Mouse (Mus musculus) heart, postnatal 25 days (tissue): ENCODE results near the gene Cpm. TPM values are rescaled to one million over a fixed set of nuclear protein-coding genes. Genes with fewer than 3 reads are reported as not detected.
"Not testable (repeated sequence)": the region's sequence is repeated elsewhere in the genome, so short reads cannot be mapped to it uniquely, and the experiment has no call there.

Experiments
- DNase-seq: peaks from one replicate; pipeline ENCODE4 v3.0.0; 2022; ENCODE audit warnings: low spot score
- intact Hi-C: fragments of 180-260 bp; cut with DNase I; formaldehyde crosslinking; loops from one replicate; pipeline ENCODE4 v1.15.1; 2025
- total RNA-seq, 2 experiments: library from RNA; stranded (reverse); gene quantifications; 2 replicates each; pipeline ENCODE4 v1.2.3; 2021

Cpm gene
- total RNA-seq, 2 experiments from 2014 or later, result 3.9 to 4.5 TPM

DNA sequence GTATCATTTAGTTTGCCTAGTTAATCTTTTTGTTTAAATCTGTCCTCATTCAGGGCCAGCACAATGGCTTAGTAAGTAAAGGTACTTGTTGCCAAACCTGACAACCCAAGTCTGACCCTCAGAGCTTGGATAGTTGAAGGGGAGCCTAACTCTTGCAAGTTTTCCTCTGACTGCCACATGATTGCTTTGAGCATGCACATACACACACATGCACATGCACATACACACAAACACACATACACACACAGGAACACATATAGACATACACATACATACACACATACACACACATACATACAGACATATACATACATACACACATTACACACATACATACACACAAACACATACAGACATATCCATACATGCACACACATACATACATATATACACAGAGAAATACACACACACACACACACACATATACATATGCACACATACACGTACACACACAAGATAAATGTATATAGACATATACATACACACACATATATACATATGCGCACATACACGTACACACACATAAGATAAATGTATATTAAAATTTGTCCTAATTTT lies 95.6 kb downstream of the Cpm start:
- intact Hi-C loops, result no loop called here
- no peak for DNase-seq

DNA sequence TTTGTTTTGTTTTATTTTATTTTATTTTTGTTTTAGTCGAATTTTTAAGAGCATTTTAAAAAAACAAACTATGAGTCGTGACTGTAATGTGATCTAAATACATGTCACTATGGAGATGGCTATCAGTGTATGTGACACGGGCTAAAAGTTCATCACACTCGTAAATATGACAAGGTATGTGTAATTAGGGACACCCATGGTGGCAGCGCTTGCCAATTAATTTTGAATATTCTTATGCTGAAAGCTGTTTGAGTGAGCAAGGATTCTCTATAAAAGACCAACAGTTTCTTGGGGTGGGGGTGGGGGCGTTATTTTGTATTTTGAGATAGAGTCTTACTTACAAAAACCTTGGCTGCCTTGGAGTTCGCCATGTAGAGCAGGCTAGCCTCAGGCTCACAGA lies 96.4 kb downstream of the Cpm start:
- no peak for DNase-seq
- intact Hi-C loops, result no loop called here

DNA sequence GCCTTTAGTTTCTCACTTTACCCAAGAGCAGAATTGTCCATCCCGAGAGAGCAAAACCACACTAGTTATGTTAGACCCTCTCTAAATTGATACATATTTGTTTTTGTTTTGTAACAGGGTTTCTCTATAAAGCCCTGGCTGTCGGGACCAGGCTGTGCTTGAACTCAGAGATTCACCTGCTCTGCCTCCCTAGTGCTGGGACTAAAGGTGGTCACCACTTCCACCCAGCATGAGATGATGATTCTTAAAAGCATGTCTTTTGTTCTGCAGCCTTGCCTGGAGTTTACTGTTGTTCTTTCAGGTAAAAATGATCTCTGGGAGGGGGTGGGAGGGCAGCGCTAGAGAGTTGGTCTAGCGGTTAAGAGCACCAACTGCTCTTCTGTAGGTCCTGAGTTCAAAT lies 97.0 kb downstream of the Cpm start:
- intact Hi-C loops, result no loop called here
- DNase-seq, result no peak

DNA sequence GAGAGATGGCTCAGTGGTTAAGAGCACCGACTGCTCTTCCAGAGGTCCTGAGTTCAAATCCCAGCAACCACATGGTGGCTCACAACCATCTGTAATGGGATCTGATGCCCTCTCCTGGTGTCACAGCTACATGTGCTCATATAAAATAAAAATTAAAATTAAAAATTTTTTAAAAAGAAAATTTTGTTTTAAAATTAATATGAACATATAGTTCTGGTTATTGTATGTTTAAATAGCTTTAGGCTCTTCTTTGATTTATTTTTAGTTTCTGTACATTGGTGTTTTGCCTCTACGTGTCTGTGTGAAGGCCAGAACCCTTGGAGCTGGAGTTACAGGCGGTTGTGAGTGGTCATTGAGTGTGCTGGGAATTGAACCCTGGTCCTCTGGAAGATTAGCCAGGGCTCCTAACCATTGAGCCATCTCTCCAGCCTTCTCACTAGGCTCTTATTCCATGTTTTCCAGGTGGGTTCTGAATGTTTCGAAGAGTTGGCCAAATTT lies 97.6 kb downstream of the Cpm start:
- intact Hi-C loops, result no loop called here
- DNase-seq, result no peak

DNA sequence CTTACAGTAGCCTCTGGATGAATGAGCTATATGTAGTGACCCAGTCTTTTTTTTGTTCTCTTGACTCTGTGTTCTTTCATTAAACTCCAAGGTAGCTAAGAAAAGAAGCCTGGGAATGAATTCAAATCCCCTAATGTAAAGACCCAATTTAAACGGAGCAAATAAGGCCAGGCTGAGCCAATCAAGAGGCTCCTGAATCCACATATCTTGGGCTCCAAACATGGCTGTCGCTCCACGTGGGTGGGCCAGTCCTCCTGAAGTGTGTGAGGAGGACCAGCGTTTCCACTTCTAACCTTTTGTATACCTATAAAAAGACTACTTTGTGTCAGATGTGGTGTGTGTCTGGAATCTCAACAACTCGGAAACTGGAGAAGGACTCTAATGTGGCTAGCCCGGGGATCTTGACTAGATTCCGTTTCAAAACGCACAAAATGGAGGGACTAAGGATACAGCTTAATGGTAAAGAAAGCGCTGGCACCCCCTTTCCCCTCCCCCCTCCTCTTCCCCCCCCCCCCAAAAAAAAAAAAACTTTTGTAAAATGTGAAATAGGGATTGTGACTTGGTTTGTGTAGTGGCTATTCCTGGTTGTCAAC lies 98.3 kb downstream of the Cpm start:
- intact Hi-C loops, result no loop called here
- DNase-seq, result no peak

DNA sequence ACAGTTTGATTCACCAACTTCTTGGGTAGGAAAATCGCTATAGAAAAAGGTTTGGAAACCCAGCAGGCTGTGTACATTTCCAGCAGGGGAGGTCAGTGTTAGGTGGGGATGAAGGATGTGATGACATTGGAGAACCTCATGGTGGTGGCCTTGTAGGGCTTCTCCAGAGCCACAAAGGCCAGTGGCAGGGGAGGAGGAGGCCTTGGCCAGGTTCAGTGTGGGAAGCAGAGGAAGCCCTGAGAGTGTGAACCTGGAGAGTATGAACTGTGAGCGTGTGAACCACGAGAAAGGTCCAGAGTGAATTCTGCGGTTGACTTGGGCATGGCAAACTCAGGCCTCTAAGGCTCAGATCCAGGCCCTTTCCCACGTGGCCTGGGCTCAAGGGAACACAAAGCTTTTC lies 99.3 kb downstream of the Cpm start:
- no peak for DNase-seq
- intact Hi-C loops, result no loop called here

DNA sequence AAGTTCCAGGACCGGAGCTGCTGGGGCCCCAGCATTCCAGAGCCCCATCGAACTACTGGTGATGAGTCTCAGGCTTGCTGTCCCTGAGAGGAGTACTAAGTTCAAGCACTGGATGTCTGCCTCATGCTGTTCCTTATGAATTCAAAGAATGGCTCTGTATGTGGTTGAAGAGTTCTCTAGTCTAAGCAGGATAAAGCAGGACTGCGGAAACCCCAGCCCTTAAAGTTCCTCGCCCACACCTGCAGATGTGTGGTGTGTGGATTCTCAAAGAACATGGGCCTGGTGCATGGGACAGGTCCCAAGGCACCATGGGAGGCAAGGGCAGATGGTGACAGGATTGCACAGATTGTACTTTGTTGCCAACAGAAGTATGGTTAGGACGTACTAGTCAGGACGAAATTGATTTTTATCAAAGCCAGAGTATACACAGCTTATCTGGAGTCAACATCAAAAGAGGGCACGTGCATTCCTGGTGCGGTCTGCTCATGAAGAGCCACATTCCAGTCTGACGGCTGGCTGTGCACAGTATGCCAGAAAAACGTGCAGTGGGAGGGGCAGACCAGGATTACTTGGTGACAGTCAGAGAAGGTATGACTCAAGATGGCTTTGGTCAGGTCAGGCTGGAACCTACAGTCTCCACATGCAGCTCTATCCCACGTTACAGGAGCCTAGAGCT lies 100.0 kb downstream of the Cpm start:
- intact Hi-C loops, result no loop called here
- DNase-seq, result no peak

DNA sequence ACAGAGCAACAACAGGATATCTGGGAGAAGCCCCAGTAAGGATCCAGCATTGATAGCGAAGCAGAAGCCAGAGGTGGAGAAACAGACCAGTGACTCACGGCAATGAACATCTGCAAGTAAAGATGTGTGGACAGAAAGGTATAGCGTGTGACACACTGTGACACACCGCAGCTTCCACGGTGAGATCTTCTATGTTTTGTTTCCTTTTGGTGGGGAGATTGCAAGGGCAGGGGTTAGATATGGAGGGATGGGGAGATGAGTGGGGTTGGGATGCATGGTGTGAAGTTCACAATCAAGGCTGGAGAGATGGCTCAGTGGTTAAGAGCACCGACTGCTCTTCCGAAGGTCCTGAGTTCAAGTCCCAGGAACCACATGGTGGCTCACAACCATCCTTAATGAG lies 100.8 kb downstream of the Cpm start:
- intact Hi-C loops, result no loop called here
- DNase-seq, result no peak

DNA sequence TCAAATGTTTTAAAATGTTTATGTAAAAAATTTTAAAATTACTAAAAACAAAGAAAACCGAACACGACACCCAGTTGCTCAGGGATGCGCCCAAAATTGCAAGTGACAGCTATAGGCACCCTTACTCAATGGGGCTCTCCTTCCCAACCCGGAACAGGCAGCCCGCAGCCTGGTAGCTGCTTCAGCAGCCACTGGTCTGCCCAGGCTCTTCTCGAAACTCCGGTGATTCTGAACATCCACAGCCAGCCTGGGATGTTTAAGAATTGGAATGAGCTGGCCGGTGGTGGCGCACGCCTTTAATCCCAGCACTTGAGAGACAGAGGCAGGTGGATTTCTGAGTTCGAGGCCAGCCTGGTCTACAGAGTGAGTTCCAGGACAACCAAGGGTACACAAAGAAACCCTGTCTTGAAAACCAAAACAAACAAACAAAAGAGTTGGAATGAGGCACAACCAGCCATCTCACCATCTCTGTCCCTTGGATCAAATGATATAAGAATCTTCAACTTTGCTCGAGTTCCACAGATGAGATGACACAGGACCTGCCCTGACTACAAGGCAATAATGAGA lies 101.4 kb downstream of the Cpm start:
- DNase-seq, result no peak
- intact Hi-C loops, result loop anchor here (1.0 kb wide), 1 partner anchor 380 kb away; no protein-coding TSS in a partner anchor

DNA sequence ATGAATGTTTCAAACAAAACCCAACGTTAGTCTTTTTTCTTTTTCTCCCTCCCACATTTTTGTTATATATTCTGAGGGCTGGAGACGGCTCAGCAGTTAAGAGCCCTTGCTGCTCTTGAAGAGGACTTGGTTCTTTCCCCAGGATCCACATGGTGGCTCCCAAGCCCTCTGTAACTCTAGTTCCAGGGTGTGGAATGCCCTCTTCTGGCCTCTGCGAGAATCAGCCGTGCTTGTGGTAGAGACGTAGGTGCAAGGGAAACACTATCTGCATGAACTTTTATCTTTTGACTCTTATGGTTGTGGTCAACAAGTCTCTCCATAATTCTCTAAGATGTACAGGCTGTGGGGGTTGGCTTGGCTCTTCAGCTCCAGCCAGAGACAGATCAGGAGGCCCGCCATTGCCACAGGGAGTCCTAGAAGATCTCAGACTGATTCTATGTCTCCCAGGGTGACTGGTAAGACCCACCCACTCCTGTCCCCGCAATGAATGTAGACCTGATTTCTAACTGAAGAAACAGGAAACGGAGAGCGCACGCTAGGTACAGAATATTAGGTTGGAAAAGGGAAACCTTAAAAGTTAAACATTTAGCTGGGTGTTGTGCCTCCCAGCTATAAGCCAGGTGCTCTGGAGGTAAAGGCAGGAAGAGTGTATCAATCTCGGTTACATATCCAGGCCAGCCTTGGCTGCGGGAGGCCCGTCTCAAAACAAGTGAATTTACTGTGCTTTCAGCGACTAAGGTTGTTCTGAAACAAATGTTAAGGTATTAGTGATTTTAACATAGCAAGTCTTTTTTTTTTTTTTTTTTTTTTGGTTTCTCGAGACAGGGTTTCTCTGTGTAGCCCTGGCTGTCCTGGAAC lies 102.2 kb downstream of the Cpm start:
- no peak for DNase-seq
- intact Hi-C loops, result loop anchor here (1.0 kb wide), 1 partner anchor 379 kb away; no protein-coding TSS in a partner anchor

DNA sequence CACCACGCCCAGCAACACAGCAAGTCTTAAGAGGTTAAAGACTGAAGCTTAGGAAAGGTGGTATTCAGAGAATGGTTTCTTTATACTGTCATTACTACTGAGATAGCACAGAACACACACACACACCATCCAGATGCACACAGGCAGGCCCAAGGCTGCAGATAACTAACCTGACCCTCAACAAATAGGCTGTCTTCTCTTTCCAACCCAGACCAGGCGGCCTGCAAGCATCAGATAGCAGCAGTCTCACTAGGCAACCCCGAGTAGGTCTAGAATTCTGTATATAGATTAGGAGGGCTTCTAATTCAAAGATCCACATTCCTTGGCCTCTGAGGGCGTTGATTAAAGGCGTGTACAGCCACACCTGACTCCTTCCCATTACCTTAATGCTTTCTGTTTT lies 102.9 kb downstream of the Cpm start:
- intact Hi-C loops, result no loop called here
- no peak for DNase-seq

DNA sequence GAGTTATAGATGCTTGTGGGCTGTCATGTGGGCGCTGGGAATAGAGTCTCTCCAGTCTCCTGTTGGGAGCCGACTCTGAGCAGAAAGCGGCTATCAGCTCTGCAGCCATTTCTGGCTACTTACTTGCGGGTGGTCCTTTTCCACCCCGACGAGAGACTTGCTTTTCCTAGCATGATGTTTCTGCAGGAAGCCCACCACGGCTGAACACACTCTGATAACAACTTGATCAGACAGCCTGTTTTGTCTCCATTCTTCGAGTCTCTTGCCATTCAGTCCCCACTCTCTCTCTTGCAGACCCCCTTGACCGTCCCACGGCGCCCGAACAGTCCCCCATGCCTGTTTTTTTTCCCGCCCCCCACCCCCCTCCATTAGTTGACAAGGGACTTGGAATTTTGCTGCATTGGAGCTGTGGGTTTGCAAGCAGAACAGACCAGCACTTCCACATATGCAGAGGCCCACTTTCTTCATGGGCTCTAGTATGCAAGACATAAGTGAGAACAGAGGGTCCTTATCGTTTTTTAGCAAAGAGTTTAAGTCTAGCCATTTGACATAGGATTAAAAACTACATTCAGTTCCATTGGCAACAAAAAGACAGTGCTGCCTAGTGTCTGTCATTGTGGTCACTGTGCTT lies 103.8 kb downstream of the Cpm start:
- DNase-seq, result no peak
- intact Hi-C loops, result no loop called here

DNA sequence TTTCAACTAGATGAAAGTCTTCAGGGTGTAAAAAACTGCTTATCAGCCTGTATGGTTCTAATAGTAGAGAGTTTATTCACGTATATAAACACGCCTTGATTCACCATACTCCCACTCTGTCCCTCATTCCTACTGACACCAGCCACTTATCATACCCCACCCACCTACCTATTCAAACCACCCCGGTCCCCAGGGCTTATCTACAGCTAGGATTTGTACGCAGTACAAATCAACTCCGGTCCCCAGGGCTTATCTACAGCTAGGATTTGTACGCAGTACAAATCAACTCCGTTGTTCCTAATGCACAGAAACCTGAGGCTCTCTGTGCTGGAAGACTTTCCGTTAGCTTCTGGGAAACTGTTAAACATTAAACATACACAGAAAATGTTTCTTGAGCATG lies 104.3 kb downstream of the Cpm start:
- DNase-seq, intact Hi-C loops: not testable (repeated sequence)

DNA sequence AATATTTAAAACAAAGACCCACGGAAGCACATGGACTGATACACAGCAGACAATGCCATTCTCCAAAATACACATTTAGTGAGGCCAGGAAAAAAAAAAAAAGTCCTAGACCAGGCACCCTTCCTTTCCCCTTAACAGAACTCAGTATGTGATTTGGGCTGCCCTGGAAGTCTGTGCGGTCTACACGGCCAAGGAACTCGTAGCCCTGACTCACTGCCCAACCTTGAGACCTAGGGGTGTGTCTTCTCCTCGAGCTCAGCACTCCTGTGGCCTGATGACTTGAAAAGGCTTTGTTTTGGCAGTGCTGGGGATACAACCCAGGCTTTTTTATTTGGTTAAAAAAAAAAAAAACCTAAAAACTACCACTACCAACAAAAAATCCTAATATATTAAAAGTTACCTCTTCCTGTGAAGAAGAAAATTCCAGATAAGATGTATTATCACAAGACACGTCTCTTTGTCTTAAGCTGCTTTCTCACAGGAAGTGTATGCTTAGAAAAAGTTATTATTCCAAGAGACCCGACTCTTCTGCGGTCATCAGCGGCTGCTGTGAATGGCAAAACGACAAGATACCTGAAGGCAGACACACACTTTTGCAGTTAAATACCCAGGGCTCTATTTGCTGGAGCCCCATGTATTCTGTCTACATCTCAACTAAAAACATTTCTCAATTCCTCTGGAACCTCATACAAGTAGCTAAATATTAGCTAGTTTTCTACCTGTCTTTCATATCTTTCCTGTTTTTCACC lies 105.0 kb downstream of the Cpm start:
- DNase-seq, intact Hi-C loops: not testable (repeated sequence)

DNA sequence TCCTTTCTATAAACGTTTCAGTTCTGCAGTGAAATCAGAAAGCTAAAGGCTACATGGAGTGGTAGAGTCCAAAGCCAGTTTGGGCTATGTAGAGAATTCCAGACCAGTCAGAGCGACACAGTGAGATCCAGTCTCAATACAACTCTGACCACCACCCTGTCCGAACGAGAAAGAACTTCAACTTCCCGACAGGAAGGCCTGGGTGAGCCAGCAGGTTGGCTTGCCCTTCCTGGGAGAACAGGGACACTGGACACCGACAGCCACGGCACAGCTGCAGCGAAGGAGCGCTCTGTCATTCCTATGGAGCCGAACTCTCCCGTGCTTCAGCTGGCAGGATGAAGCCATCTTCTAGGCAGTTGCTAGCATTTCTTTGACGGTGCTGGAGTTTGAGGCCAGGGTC lies 106.1 kb downstream of the Cpm start:
- intact Hi-C loops, DNase-seq: not testable (repeated sequence)

DNA sequence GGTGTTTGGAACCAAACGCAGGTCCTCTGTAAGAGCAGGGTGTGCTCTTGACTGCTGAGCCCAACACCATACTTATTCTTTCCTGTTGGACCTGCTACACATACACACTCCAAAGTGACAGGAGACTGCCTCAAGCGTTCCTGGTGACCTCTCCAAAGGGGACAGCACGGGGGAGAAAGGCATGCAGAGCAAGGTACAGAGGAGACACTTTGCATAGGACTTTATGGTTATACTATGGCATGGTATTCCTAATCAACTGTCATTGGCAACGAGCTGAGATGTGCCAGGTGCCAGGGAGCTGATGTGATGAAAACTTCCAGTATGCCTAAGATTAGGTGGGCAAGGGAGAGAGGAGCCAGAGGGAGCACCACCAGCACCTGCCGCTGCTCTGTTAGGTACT lies 107.3 kb downstream of the Cpm start:
- DNase-seq, result no peak
- intact Hi-C loops, result no loop called here
